Mouse (Mus musculus) small intestine, adult 2 months (tissue): ENCODE results near the gene Nufip1. TPM values are rescaled to one million over a fixed set of nuclear protein-coding genes. Genes with fewer than 3 reads are reported as not detected.
A peak's percentile ranks its signal among the peaks of the same experiment; 100 is the strongest.

Experiments used
- H3K27ac ChIP-seq: fragments of 200-500 bp; 2 replicates; pipeline ENCODE4 v1.5.1; 2012; ENCODE audit warnings: low read depth, low read length, control low read depth, inconsistent platforms; ENCODE audit not compliant: insufficient read depth
- H3K27me3 ChIP-seq: fragments of 200-500 bp; 2 replicates; pipeline ENCODE4 v1.6.1; 2012; ENCODE audit warnings: mild to moderate bottlenecking, moderate library complexity, low read length, inconsistent platforms; ENCODE audit not compliant: control insufficient read depth, insufficient read depth
- H3K36me3 ChIP-seq: fragments of 200-500 bp; 2 replicates; pipeline ENCODE4 v1.6.1; 2012; ENCODE audit warnings: mild to moderate bottlenecking, low read length, control low read depth, inconsistent platforms; ENCODE audit not compliant: control insufficient read depth, insufficient read depth
- H3K4me1 ChIP-seq: fragments of 200-500 bp; 2 replicates; pipeline ENCODE4 v1.6.1; 2012; ENCODE audit warnings: low read length, inconsistent platforms, mixed read lengths; ENCODE audit not compliant: control insufficient read depth, insufficient read depth, insufficient read length
- H3K4me3 ChIP-seq: fragments of 200-500 bp; 2 replicates; pipeline ENCODE4 v1.5.1; 2012; ENCODE audit warnings: low read depth, mild to moderate bottlenecking, control low read depth, inconsistent platforms, low read length, moderate library complexity
- CTCF ChIP-seq: fragments of 200-500 bp; IDR thresholded peaks from 2 replicates; pipeline ENCODE4 v1.5.1; 2012; ENCODE audit warnings: low read depth, mild to moderate bottlenecking, control low read depth, inconsistent platforms, low read length, moderate library complexity, mixed read lengths; ENCODE audit not compliant: insufficient replicate concordance, insufficient read length; ENCODE audit errors: extremely low read depth
- POLR2A ChIP-seq: fragments of 200-500 bp; IDR thresholded peaks from 2 replicates; pipeline ENCODE4 v1.6.1; 2012; ENCODE audit warnings: low read depth, mild to moderate bottlenecking, control low read depth, inconsistent platforms, low read length, moderate library complexity
- WGBS: fragments of 180-500 bp; shearing (Covaris S2); methylation state at CpG from one replicate; pipeline ENCODE4 v1.1.7; 2018; 5-methylcytosine and 5-hydroxymethylcytosine counted together
- polyA plus RNA-seq: library from polyadenylated mRNA; depleted of rRNA; stranded (reverse); fragments of >200 nt; gene quantifications from 2 replicates; pipeline ENCODE4 v1.2.3, GENCODE M21; 2012

Nufip1 gene
- polyA plus RNA-seq, 1 experiment: 2.9 TPM

DNA sequence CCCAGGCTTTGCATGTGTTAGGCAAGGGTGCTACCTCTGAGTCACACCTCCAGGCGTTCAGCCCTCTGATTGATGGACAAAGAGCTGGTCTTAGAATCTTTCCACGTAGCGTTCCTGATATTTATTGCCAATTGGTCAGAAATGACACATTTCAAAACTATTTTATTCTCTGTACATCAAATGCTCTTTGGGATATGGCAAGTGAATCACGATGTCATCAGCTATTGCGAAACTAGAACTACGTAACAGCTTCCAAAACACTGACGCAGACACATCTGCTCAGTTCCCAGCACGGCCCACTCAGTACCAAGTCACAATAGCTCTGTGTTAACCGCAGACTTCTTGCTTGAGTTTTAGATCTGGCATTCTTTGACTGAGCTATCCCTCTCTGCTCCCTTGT, 11.1 kb upstream of the Nufip1 start:
- H3K4me3 ChIP-seq: no peak overlapping the region
- H3K27me3 ChIP-seq: no peaks in the 10 kb centered on the region
- WGBS: 95% methylated on average over 9 of the region's 9 CpGs
- no peak overlapping the region for H3K27ac ChIP-seq
- TF ChIP-seq POLR2A: no peak
- peaks cover 54% of the 10 kb centered on the region for H3K36me3 ChIP-seq
- no peaks in the 10 kb centered on the region for H3K4me1 ChIP-seq

DNA sequence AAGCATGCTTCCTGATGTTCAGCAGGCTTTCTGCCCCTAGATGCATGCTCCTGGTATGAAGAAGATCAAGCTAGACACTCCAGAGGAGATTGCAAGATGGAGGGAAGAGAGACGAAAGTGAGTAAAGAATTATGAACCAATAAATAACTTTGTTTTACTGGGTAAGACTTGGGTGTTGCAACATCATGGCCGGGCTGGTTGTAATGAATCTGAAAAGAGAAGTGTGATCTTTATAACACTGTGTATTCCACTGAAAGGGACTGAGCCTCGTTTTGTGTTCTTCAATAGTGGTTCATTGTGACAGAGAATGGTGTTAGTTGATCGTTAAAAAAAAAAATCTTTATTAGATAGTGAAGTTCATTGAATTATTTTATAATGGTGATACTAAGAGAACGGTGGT, 5.1 kb downstream of the Nufip1 start:
- no peaks in the 10 kb centered on the region for H3K4me1 ChIP-seq
- 75% methylated on average over 5 of the region's 5 CpGs for WGBS

GRCm38 (mm10) chr14:76118963-76119362, 8.3 kb downstream of the Nufip1 start:
- H3K4me1 ChIP-seq: no peaks in the 10 kb centered on the region
- no peak overlapping the region for H3K27ac ChIP-seq
- H3K4me3 ChIP-seq: no peak overlapping the region
- 24% methylated on average over 4 of the region's 4 CpGs for WGBS
- no peak for TF ChIP-seq CTCF
- no peak for TF ChIP-seq POLR2A
- H3K36me3 ChIP-seq: peaks cover 33% of the 10 kb centered on the region
- no peaks in the 10 kb centered on the region for H3K27me3 ChIP-seq

More for the DNA sequence above, 5.1 kb downstream of the Nufip1 start:
- H3K36me3 ChIP-seq: peaks cover 29% of the 10 kb centered on the region
- no peaks in the 10 kb centered on the region for H3K27me3 ChIP-seq
- no peak overlapping the region for H3K4me3 ChIP-seq
- TF ChIP-seq POLR2A: no peak
- H3K27ac ChIP-seq: no peak overlapping the region

DNA sequence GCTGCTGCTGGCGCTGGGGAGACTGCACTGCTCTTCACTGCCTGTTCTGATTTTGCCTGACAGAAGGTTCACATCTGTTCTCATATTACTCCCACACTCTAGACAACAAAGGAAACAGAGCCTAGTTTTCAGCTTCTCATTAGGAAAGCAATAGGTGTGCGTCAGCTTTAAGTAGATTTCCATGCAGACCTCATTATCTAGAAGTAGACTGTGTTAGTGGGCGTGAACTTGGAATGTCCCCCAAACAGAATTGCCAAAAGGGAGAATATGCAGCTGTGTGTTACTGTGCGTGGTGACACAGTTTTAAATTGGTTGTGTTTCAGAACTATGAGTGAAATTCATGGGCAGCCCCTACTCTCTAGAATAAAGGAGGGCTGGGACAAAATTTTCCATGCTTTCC, 9.8 kb downstream of the Nufip1 start:
- Histone ChIP-seq H3K27me3 (no peaks in the 10 kb centered on the region), H3K4me3 (no peak overlapping the region), H3K36me3 (peaks cover 33% of the 10 kb centered on the region), H3K27ac (no peak overlapping the region), H3K4me1 (no peaks in the 10 kb centered on the region)
- 86% methylated on average over 4 of the region's 4 CpGs for WGBS
- no peak for TF ChIP-seq POLR2A
- TF ChIP-seq CTCF: no peak

- H3K4me3 ChIP-seq: no peak overlapping the region
- no peaks in the 10 kb centered on the region for H3K4me1 ChIP-seq
- WGBS: 57% methylated on average over 6 of the region's 6 CpGs
- no peak overlapping the region for H3K27ac ChIP-seq
- TF ChIP-seq CTCF (peak; percentile 76; the same call in 1 of the 2 replicates), POLR2A (no peak)
- H3K36me3 ChIP-seq: peaks cover 41% of the 10 kb centered on the region
- H3K27me3 ChIP-seq: no peaks in the 10 kb centered on the region
Measured at GRCm38 (mm10) chr14:76121901-76122662, 11.4 kb downstream of the Nufip1 start.

DNA sequence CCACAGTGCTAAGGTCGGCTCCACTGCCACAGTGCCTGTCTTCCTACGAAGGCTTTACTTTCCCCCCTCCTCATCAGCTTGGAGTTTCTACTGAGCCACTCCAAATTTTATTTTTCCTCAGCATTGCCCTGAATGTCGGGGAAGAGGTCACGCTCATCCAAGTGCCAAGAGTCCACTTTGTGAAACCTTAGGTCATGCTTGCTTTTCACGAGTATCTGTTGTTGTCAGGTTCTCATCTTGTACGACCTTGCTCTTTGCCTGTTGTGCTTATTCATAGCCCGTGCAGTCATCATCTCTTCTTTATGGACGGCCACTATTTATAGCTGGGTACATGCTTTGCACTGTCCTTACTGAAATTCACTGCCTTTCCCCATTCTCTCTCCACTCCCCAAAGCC, 12.0 kb downstream of the Nufip1 start:
- TF ChIP-seq POLR2A (no peak), CTCF (no peak)
- 89% methylated on average over 8 of the region's 8 CpGs for WGBS
- no peaks in the 10 kb centered on the region for H3K27me3 ChIP-seq
- H3K27ac ChIP-seq: no peak overlapping the region
- H3K4me1 ChIP-seq: no peaks in the 10 kb centered on the region
- no peak overlapping the region for H3K4me3 ChIP-seq
- peaks cover 45% of the 10 kb centered on the region for H3K36me3 ChIP-seq

DNA sequence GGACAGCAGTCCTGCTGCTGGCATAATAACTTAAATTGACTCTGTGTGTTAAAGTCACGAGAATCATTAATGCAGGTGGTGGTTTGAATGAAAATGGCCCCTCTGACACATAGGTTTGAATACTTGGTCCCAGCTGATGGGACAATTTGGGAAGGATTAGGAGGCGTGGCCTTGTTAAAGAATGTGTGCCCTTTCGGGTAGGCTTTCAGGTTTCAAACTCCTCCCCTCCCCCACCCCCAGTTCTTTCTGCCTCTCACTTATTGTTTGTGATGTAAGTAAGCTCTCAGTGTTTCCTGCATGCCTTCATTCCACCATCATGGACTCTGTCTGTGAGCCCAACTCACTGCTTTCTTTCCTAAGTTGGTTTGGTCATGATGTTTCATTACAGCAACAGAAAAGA, 16.6 kb downstream of the Nufip1 start:
- H3K27ac ChIP-seq: no peak overlapping the region
- WGBS: 93% methylated on average over 3 of the region's 3 CpGs
- TF ChIP-seq CTCF: no peak
- TF ChIP-seq POLR2A: no peak
- H3K36me3 ChIP-seq: peaks cover 67% of the 10 kb centered on the region
- no peaks in the 10 kb centered on the region for H3K27me3 ChIP-seq
- no peak overlapping the region for H3K4me3 ChIP-seq
- no peaks in the 10 kb centered on the region for H3K4me1 ChIP-seq
